In the genomic region with DNA sequence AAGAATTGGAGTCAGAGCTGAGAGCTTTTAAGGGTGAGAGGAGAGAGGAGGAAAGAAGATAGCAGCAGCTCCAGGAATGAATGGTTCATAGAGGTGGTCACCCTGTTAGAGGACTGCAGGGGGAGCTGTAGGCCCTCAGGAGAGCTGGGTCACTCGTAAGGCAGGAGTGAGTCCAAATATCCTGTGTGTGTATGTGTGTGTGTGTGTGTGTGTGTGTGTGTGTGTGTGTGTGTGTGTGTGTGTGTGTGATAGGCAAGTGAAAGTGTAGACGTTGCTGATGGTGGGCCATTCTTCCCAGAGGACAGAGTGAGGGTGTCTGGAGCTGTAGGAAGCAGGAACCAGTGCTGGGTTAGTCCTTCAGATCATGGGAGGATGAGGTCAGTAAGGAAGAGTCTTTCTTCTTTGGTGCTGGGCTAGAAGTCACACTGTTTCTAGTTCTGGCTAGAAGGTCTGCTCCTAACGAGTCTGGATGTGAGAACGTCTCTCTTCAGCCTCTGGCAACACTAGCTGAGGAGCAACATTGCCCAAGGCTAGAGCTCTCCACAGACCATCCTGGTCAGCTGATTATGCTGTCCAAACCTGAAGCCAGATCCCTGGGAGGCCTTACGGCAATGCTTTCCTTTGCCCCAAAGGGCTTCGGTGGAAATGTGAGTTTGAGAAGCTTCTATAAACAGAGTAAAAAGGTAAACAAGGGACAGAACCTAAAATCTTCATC, we compare ENCODE assay signal across 8 mouse cellular contexts.
DNase-seq lines count a peak whose midpoint lies in the region; ATAC-seq and TF ChIP-seq lines count a peak whose summit lies in the region.

No protein-coding gene starts in this region.

- no peaks in the 10 kb centered on the region for H3K27me3 ChIP-seq in heart, embryonic 11.5 days (ENCODE audit: control insufficient read depth, insufficient read depth, low read length)

- no peaks in the 10 kb centered on the region for H3K4me1 ChIP-seq in heart, embryonic 11.5 days (ENCODE audit: control insufficient read depth, insufficient read depth, low read length)
- no peaks in the 10 kb centered on the region for H3K4me1 ChIP-seq in embryonic fibroblast, embryonic 13.5 days (ENCODE audit: control insufficient read depth, insufficient read depth, low read length)

- H3K9me3 ChIP-seq in heart, embryonic 11.5 days (replicated peaks; ENCODE audit: control insufficient read depth, low read length), result no peaks in the 10 kb centered on the region

- H3K4me2 ChIP-seq in heart, embryonic 11.5 days, result no peak overlapping the region

- TF ChIP-seq CTCF in embryonic fibroblast, embryonic 13.5 days (IDR thresholded peaks at IDR 0.05; ENCODE audit: borderline replicate concordance, insufficient read depth, low read length), result peak; percentile 63

- H3K36me3 ChIP-seq in heart, embryonic 11.5 days (ENCODE audit: control insufficient read depth, insufficient read depth, low read length), result no peaks in the 10 kb centered on the region

- TF ChIP-seq POLR2A in embryonic fibroblast, embryonic 13.5 days (IDR thresholded peaks at IDR 0.05; ENCODE audit: low read depth, low read length), result no peak

- no peak for ATAC-seq in heart, embryonic 11.5 days (replicated peaks; ENCODE audit: insufficient number of reproducible peaks, low FRiP score, low TSS enrichment)

- H3K9ac ChIP-seq in heart, embryonic 11.5 days (ENCODE audit: low read depth, low read length), result no peak overlapping the region

- peak; percentile 90 for DNase-seq in heart, adult 11 months
- DNase-seq in B cell, adult 2 months, result peak; percentile 37 to 50
- DNase-seq in brain, adult 2 months (ENCODE audit: low read depth, low spot score), result peak; percentile 90
- peak; percentile 47 to 74 for DNase-seq in kidney, postnatal 36 days
- peak; percentile 73 for DNase-seq in retina, postnatal 1 day
- DNase-seq in layer of hippocampus, adult 9-11 months, result no peak

- 45% methylated on average over 6 of the region's 6 CpGs for WGBS in heart, embryonic 11.5 days (ENCODE audit: insufficient replicate concordance)

- no peak overlapping the region for H3K27ac ChIP-seq in heart, embryonic 11.5 days (ENCODE audit: low read depth, low read length)
- no peak overlapping the region for H3K27ac ChIP-seq in embryonic fibroblast, embryonic 13.5 days (ENCODE audit: insufficient read depth, low read length)

- H3K4me3 ChIP-seq in heart, embryonic 11.5 days (ENCODE audit: low read depth, low read length), result no peak overlapping the region
- no peak overlapping the region for H3K4me3 ChIP-seq in embryonic fibroblast, embryonic 13.5 days (ENCODE audit: insufficient read depth, low read length)
